Mouse (Mus musculus) heart, adult 2 months (tissue): ENCODE measurements at regions not wholly inside any gene's neighbourhood (a gene's known extent, or its start where the extent isn't known, plus 50 kb on each side); places are given as distances from the start of the nearest gene placed in this dataset.

Experiments
- CTCF ChIP-seq: fragments of 200-600 bp; IDR thresholded peaks from 2 replicates; pipeline ENCODE4 v1.8.1; 2022; ENCODE audit warnings: antibody characterized with exemption, mild to moderate bottlenecking, moderate library complexity
- EP300 ChIP-seq: fragments of 200-500 bp; IDR thresholded peaks from 2 replicates; pipeline ENCODE4 v1.6.1; 2011; ENCODE audit warnings: low read depth, low read length, control low read depth; ENCODE audit not compliant: insufficient read depth
- POLR2A ChIP-seq: fragments of 200-500 bp; IDR thresholded peaks from 2 replicates; pipeline ENCODE4 v1.6.1; 2011; ENCODE audit warnings: mild to moderate bottlenecking, low read depth, low read length, control low read depth; ENCODE audit not compliant: insufficient read depth

GRCm38 (mm10) chr3:51080415-51080814, 143.8 kb upstream of the Noct start:
- TF ChIP-seq CTCF, result no peak
- TF ChIP-seq POLR2A, result no peak
- no peak for TF ChIP-seq EP300
